Mouse (Mus musculus) cerebellum, adult 2 months (tissue): ENCODE measurements around the gene Smim12.

ENCODE experiments used
- CTCF ChIP-seq: fragments of 200-500 bp; IDR thresholded peaks from 2 replicates; pipeline ENCODE4 v1.5.1; 2011; ENCODE audit warnings: low read depth, mild to moderate bottlenecking, control low read depth, low read length, moderate library complexity, borderline replicate concordance; ENCODE audit not compliant: insufficient read depth
- POLR2A ChIP-seq: fragments of 200-500 bp; IDR thresholded peaks from 2 replicates; pipeline ENCODE4 v1.6.1; 2011; ENCODE audit warnings: low read length, control low read depth, borderline replicate concordance; ENCODE audit not compliant: insufficient read depth

- TF ChIP-seq CTCF (no peak), POLR2A (no peak)
Observed at GRCm38 (mm10) chr4:127232551-127232950, 11.0 kb upstream of the Smim12 start.
